Mouse (Mus musculus) kidney, adult 2 months (tissue): ENCODE measurements around the gene Tmeff2.

Experiments
- CTCF ChIP-seq: fragments of 200-500 bp; conservative IDR thresholded peaks from 2 replicates; pipeline ENCODE4 v1.5.1; 2011; ENCODE audit warnings: low read depth, mild to moderate bottlenecking, control low read depth, low read length, moderate library complexity, mixed read lengths; ENCODE audit not compliant: insufficient read depth, insufficient read length
- POLR2A ChIP-seq: fragments of 200-500 bp; IDR thresholded peaks from one replicate; pipeline ENCODE4 v1.6.1; 2011; ENCODE audit warnings: low read depth, low read length, control low read depth

GRCm38 (mm10) chr1:51074076-51074475 is 173.6 kb downstream of the Tmeff2 start:
- TF ChIP-seq CTCF (no peak), POLR2A (no peak)
